In the genomic region with DNA sequence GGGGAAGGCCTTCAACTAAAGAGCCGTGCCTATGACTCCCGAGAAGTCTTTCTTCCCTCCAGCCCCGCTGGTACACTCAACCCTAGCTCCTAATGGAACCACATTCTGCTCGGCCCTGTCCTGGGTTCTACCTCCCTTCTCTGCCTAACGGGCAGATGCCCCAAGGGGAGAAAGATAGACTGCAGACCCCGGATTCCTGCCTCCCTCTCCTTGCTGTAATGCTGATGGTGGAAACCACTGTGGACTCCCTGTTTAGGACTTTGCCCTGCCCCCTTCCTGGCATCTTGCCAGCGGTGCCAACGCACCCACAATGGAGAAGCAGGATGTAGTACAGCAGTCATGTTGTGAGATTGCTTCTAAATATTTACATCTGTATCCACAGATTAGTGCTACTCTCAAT, we compare ENCODE assay signal across 12 mouse cellular contexts. TPM values are rescaled to one million over a fixed set of nuclear protein-coding genes. Genes with fewer than 3 reads are reported as not detected.
DNase-seq lines count a peak whose midpoint lies in the region; ATAC-seq and TF ChIP-seq lines count a peak whose summit lies in the region.
"Had no signal": no experiment of that assay in that cellular context is flagged by ENCODE, and none has a peak within 500 bp of the region (broad histone marks: within the 10 kb centered on the region; RNA-seq: fewer than 3 reads in every experiment).

No protein-coding gene starts in this region.

- peak overlapping the region; percentile 11 for H3K4me3 ChIP-seq in erythroblast, embryonic 14.5 days (replicated peaks)
- H3K4me3 ChIP-seq in layer of hippocampus, adult 2 months = no peak overlapping the region
- no peak overlapping the region for H3K4me3 ChIP-seq in liver, embryonic 16.5 days (ENCODE audit: low read depth, low read length)
- no peak overlapping the region for H3K4me3 ChIP-seq in thymus, adult 2 months (ENCODE audit: control insufficient read depth, insufficient read depth, low read length)
- H3K4me3 ChIP-seq: embryonic facial prominence, embryonic 12.5 days; megakaryocyte, embryonic 14.5 days had no signal

- H3K27ac ChIP-seq in layer of hippocampus, adult 2 months = no peak overlapping the region
- peak overlapping the region; percentile 98 for H3K27ac ChIP-seq in liver, embryonic 16.5 days (ENCODE audit: low read length)
- H3K27ac ChIP-seq in thymus, adult 2 months (ENCODE audit: control insufficient read depth, insufficient read depth, low read length) = no peak overlapping the region
- H3K27ac ChIP-seq: embryonic facial prominence, embryonic 12.5 days had no signal

- peaks cover 28% of the 10 kb centered on the region for H3K36me3 ChIP-seq in erythroblast, embryonic 14.5 days (ENCODE audit: control insufficient read depth)
- H3K36me3 ChIP-seq in liver, embryonic 16.5 days (ENCODE audit: control insufficient read depth, insufficient read depth) = no peaks in the 10 kb centered on the region
- no peaks in the 10 kb centered on the region for H3K36me3 ChIP-seq in thymus, adult 2 months (ENCODE audit: control insufficient read depth, insufficient read depth, low read length)
- H3K36me3 ChIP-seq: embryonic facial prominence, embryonic 12.5 days had no signal

- no peaks in the 10 kb centered on the region for H3K9me3 ChIP-seq in erythroblast, embryonic 14.5 days (ENCODE audit: control insufficient read depth, low read length)
- H3K9me3 ChIP-seq in liver, embryonic 16.5 days (replicated peaks; ENCODE audit: control insufficient read depth, low read length) = no peaks in the 10 kb centered on the region
- H3K9me3 ChIP-seq: embryonic facial prominence, embryonic 12.5 days had no signal

- 55% methylated on average over 8 of the region's 8 CpGs for WGBS in liver, embryonic 16.5 days (ENCODE audit: insufficient replicate concordance)
- 76% methylated on average over 8 of the region's 8 CpGs for WGBS in thymus, adult 2 months

- no peak for TF ChIP-seq POLR2A in thymus, adult 2 months (IDR thresholded peaks at IDR 0.05; ENCODE audit: control insufficient read depth, extremely low read depth, insufficient read depth, low read length, poor library complexity)

- H3K4me1 ChIP-seq in erythroblast, embryonic 14.5 days (ENCODE audit: control insufficient read depth) = peaks cover 96% of the 10 kb centered on the region
- H3K4me1 ChIP-seq in liver, embryonic 16.5 days (ENCODE audit: control insufficient read depth, low read depth, low read length) = peaks cover 68% of the 10 kb centered on the region
- no peaks in the 10 kb centered on the region for H3K4me1 ChIP-seq in thymus, adult 2 months (replicated peaks; ENCODE audit: control insufficient read depth, insufficient read depth, low read length)

- no peak for TF ChIP-seq CTCF in layer of hippocampus, adult 2 months (conservative IDR thresholded peaks at IDR 0.05)
- TF ChIP-seq CTCF in thymus, adult 2 months (IDR thresholded peaks at IDR 0.05; ENCODE audit: borderline replicate concordance, control insufficient read depth, extremely low read depth, insufficient read depth, low read length, poor library complexity) = no peak

- peak; percentile 29 to 30 for DNase-seq in layer of hippocampus, postnatal 10 days (ENCODE audit: low spot score in 2 of 2)
- DNase-seq in layer of hippocampus, adult 2 months (ENCODE audit: low spot score in 2 of 2) = no peak
- DNase-seq in MEL-GATA-1-ER (ENCODE audit: extremely low read depth, low read depth) = peak; percentile 15
- DNase-seq in thymus, adult 2 months = no peak
- no peak for DNase-seq in thymus, postnatal 4 days
- DNase-seq: heart, adult 18-20 months had no signal

- 0 out of 2 replicates have a peak overlapping the region, but pooled peaks have one; percentile 0 for H3K9ac ChIP-seq in liver, embryonic 16.5 days (ENCODE audit: low read depth, low read length)
- H3K9ac ChIP-seq: embryonic facial prominence, embryonic 12.5 days had no signal

- peaks cover 15% of the 10 kb centered on the region for H3K27me3 ChIP-seq in erythroblast, embryonic 14.5 days (ENCODE audit: control insufficient read depth)
- peaks cover 3% of the 10 kb centered on the region for H3K27me3 ChIP-seq in liver, embryonic 16.5 days (ENCODE audit: control insufficient read depth, insufficient read depth, low read depth, low read length)
- H3K27me3 ChIP-seq in thymus, adult 2 months (ENCODE audit: control insufficient read depth, insufficient read depth, low read length) = peaks cover 12% of the 10 kb centered on the region

- ATAC-seq in erythroblast, adult 5-6 weeks (replicated peaks; ENCODE audit: low FRiP score, poor library complexity, severe bottlenecking) = no peak
- ATAC-seq in liver, embryonic 16.5 days (ENCODE audit: low read depth) = no peak
- ATAC-seq: inflammation-experienced regulatory T-cells, adult 6 months had no signal

- no peak overlapping the region for H3K4me2 ChIP-seq in liver, embryonic 16.5 days (ENCODE audit: low read depth, low read length)
- H3K4me2 ChIP-seq: embryonic facial prominence, embryonic 12.5 days had no signal

RNA-seq across cellular contexts. Expression of a gene that starts 27.4 kb away (rescaled TPM):
- 7.6 and 10.1 TPM in 2 replicates for polyA plus RNA-seq in erythroblast, embryonic 14.5 days (2012)
- total RNA-seq in erythroblast, adult 5-6 weeks (2015; ENCODE audit: low replicate concordance) = 76.5 and 113 TPM in 2 replicates
- 90.5 and 97.3 TPM in 2 replicates for total RNA-seq in erythroblast, adult 5-6 weeks (2017; ENCODE audit: low replicate concordance)
- total RNA-seq in layer of hippocampus, postnatal 10 days (2021) = 10 to 100 TPM; 48.9 to 49.8 TPM
- total RNA-seq in layer of hippocampus, adult 2 months (2021) = 10 to 100 TPM; 69.7 to 76.8 TPM
- polyA plus RNA-seq in liver, embryonic 16.5 days (2015; fragmentation: Nextera tagmentation; extraction: Ambion mirVana) = 3.7 and 3.8 TPM in 2 replicates
- 3.5 and 3.8 TPM in 2 replicates for polyA plus RNA-seq in thymus, adult 2 months (2012; rRNA removed)
- polyA plus RNA-seq: inflammation-experienced regulatory T-cells, adult 6 months had no signal

RNA-seq across cellular contexts. Expression of a gene that starts 28.5 kb away (rescaled TPM):
- 23.8 and 29.4 TPM in 2 replicates for polyA plus RNA-seq in erythroblast, embryonic 14.5 days (2012)
- total RNA-seq in erythroblast, adult 5-6 weeks (2015; ENCODE audit: low replicate concordance) = 393 and 429 TPM in 2 replicates
- 510 and 553 TPM in 2 replicates for total RNA-seq in erythroblast, adult 5-6 weeks (2017; ENCODE audit: low replicate concordance)
- total RNA-seq in layer of hippocampus, postnatal 10 days (2021) = 10 to 100 TPM; 93.2 to 94.8 TPM
- 10 to 100 TPM; 80.4 to 90.4 TPM for total RNA-seq in layer of hippocampus, adult 2 months (2021)
- polyA plus RNA-seq in liver, embryonic 16.5 days (2015; fragmentation: Nextera tagmentation; extraction: Ambion mirVana) = 143 and 145 TPM in 2 replicates
- polyA plus RNA-seq in thymus, adult 2 months (2012; rRNA removed) = 34.4 and 55.9 TPM in 2 replicates

Comparison
In these comparisons a context has a peak if more than half of its experiments do, and no peak if none do; other contexts are left out.
1. DNase-seq: peak in layer of hippocampus, postnatal 10 days (2 of 2) and MEL-GATA-1-ER (single experiment); none in layer of hippocampus, adult 2 months (0 of 2), thymus, adult 2 months (single experiment) and thymus, postnatal 4 days (single experiment).
2. RNA of a gene that starts 28.5 kb away (total RNA-seq): 393 to 553 TPM in erythroblast, adult 5-6 weeks; 93.2 to 94.8 TPM in layer of hippocampus, postnatal 10 days and 80.4 to 90.4 TPM in layer of hippocampus, adult 2 months; every median in the first group is over 4 times any median in the second.